Mouse (Mus musculus) lung, embryonic 16.5 days (tissue): Measurements from ENCODE around the gene Dusp15. TPM values are rescaled to one million over a fixed set of nuclear protein-coding genes. Genes with fewer than 3 reads are reported as not detected.

Experiments used
- ATAC-seq: fragments of 200-750 bp; cut with Nextera tagmentation; 2 replicates; pipeline ENCODE4 v1.8.0; 2017; ENCODE audit warnings: low read depth, mild to moderate bottlenecking, moderate library complexity
- H3K27ac ChIP-seq: fragments of 300-500 bp; sonication (generic); 2 replicates; pipeline ENCODE4 v1.5.1; 2014; ENCODE audit warnings: mild to moderate bottlenecking, control low read depth, low read length
- H3K27me3 ChIP-seq: fragments of 300-500 bp; sonication (generic); 2 replicates; pipeline ENCODE4 v1.6.1; 2014; ENCODE audit warnings: low read depth, low read length, mixed read lengths; ENCODE audit not compliant: control insufficient read depth, insufficient read depth
- H3K36me3 ChIP-seq: fragments of 300-500 bp; sonication (generic); 2 replicates; pipeline ENCODE4 v1.6.1; 2014; ENCODE audit warnings: low read length; ENCODE audit not compliant: control insufficient read depth, insufficient read depth
- H3K4me1 ChIP-seq: fragments of 300-500 bp; sonication (generic); replicated peaks from 2 replicates; pipeline ENCODE4 v1.6.1; 2014; ENCODE audit warnings: low read length, mixed read lengths; ENCODE audit not compliant: control insufficient read depth, insufficient read depth
- H3K4me2 ChIP-seq: fragments of 300-500 bp; sonication (generic); 2 replicates; pipeline ENCODE4 v1.6.1; 2014; ENCODE audit warnings: low read depth, low read length, control low read depth
- H3K4me3 ChIP-seq: fragments of 300-500 bp; sonication (generic); 2 replicates; pipeline ENCODE4 v1.5.1; 2014; ENCODE audit warnings: mild to moderate bottlenecking, low read length, control low read depth
- H3K9ac ChIP-seq: fragments of 300-500 bp; sonication (generic); 2 replicates; pipeline ENCODE4 v1.6.1; 2014; ENCODE audit warnings: low read length, control low read depth
- H3K9me3 ChIP-seq: fragments of 300-500 bp; sonication (generic); 2 replicates; pipeline ENCODE4 v1.6.1; 2016; ENCODE audit warnings: low read length; ENCODE audit not compliant: control insufficient read depth
- WGBS: fragments of 180-500 bp; shearing (Covaris S2); extraction: QIAGEN DNeasy Blood & Tissue Kit; methylation state at CpG from one replicate; pipeline ENCODE4 v1.1.7; 2014; 5-methylcytosine and 5-hydroxymethylcytosine counted together
- polyA plus RNA-seq: library from polyadenylated mRNA; unstranded; fragments of >200 nt; fragmentation: Nextera tagmentation; extraction: Ambion mirVana; gene quantifications from 2 replicates; pipeline ENCODE4 v1.2.1, GENCODE M21; 2015

The Dusp15 gene
- polyA plus RNA-seq, result 0.14 TPM in 1 of 2 replicates, not detected in the other

- Histone ChIP-seq H3K27me3 (peaks cover 57% of the 10 kb centered on the region), H3K4me2 (peak within 1 kb of the TSS; percentile 99)
- under 1% methylated on average over 47 of the region's 54 CpGs for WGBS
These were observed at the start of gene Dusp15 for GRCm38 (mm10) chr2:152951065-152951849. Gene Dusp15, minus strand, starts transcription at chr2:152951698.

GRCm38 (mm10) chr2:152997046-152997445, 45.5 kb upstream of the Dusp15 start:
- H3K9ac ChIP-seq, result no peak overlapping the region
- H3K4me3 ChIP-seq, result no peak overlapping the region
- H3K4me2 ChIP-seq, result no peak overlapping the region
- no peaks in the 10 kb centered on the region for H3K27me3 ChIP-seq
- 58% methylated on average over 4 of the region's 4 CpGs for WGBS
- H3K4me1 ChIP-seq, result no peaks in the 10 kb centered on the region
- no peaks in the 10 kb centered on the region for H3K36me3 ChIP-seq
- no peaks in the 10 kb centered on the region for H3K9me3 ChIP-seq
- H3K27ac ChIP-seq, result no peak overlapping the region
- no peak for ATAC-seq

More at GRCm38 (mm10) chr2:152951065-152951849, at the start of gene Dusp15:
- Histone ChIP-seq H3K4me1 (peaks cover 12% of the 10 kb centered on the region), H3K27ac (no peak within 1 kb of the TSS), H3K36me3 (no peaks in the 10 kb centered on the region), H3K9ac (peak within 1 kb of the TSS; percentile 66), H3K4me3 (peak within 1 kb of the TSS; percentile 63), H3K9me3 (no peaks in the 10 kb centered on the region)
- ATAC-seq, result peak; percentile 30; the same call in 1 of the 2 replicates

DNA sequence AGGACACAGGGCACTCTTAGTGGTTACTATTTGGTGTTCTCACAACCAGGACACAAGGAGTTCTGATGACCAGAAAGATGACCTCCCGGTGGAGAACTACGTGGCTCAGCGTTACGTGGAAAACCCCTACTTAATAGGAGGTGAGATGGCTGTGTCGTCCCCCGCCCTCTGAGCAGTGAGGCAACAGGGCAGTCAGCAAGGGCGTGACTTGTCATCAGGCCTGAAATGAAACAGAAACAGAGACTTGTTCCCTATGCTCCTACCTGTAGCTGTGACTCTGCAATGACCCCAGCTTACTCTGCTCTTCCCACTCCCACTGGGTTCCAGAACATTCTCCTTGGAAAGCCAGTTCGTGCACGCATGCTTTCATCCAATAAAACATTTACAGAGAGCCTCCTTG, 40.0 kb upstream of the Dusp15 start:
- Histone ChIP-seq H3K27me3 (no peaks in the 10 kb centered on the region), H3K9ac (no peak overlapping the region), H3K4me2 (no peak overlapping the region), H3K4me3 (no peak overlapping the region), H3K9me3 (no peaks in the 10 kb centered on the region), H3K36me3 (no peaks in the 10 kb centered on the region), H3K4me1 (no peaks in the 10 kb centered on the region), H3K27ac (no peak overlapping the region)
- no peak for ATAC-seq
- WGBS, result 79% methylated on average over 9 of the region's 9 CpGs

GRCm38 (mm10) chr2:152985582-152985981, 34.1 kb upstream of the Dusp15 start:
- WGBS, result 35% methylated on average over 1 of the region's 1 CpGs

GRCm38 (mm10) chr2:152976991-152977390, 25.5 kb upstream of the Dusp15 start:
- ATAC-seq, result no peak

More at GRCm38 (mm10) chr2:152985582-152985981, 34.1 kb upstream of the Dusp15 start:
- H3K27me3 ChIP-seq, result no peaks in the 10 kb centered on the region
- H3K9me3 ChIP-seq, result no peaks in the 10 kb centered on the region
- no peak for ATAC-seq
- H3K27ac ChIP-seq, result no peak overlapping the region
- H3K9ac ChIP-seq, result no peak overlapping the region
- H3K4me1 ChIP-seq, result no peaks in the 10 kb centered on the region
- no peak overlapping the region for H3K4me2 ChIP-seq
- no peaks in the 10 kb centered on the region for H3K36me3 ChIP-seq
- H3K4me3 ChIP-seq, result no peak overlapping the region

DNA sequence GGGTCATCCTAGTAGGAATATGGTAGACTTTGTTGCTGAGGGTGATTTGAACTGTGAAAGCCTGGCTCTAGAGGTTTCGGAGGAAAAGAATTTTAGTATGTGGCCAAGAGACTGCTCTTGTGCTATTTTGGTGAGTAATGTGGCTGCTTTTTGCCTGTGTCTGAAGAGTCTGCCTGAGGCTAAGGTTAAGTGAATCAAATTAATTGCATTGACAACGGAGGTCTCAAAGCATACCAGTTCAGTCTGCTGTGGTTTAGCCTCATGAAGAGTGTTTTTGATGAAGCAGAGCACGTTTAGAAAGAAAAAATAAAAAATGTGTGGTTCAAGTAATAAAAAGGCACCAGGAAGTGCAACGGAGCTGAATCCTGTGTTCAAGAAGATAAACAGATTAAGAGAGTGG, 14.1 kb upstream of the Dusp15 start:
- H3K9ac ChIP-seq, result no peak overlapping the region
- no peak for ATAC-seq
- H3K27me3 ChIP-seq, result no peaks in the 10 kb centered on the region
- WGBS, result 70% methylated on average over 4 of the region's 4 CpGs
- no peaks in the 10 kb centered on the region for H3K4me1 ChIP-seq
- no peak overlapping the region for H3K27ac ChIP-seq
- H3K4me2 ChIP-seq, result no peak overlapping the region
- no peaks in the 10 kb centered on the region for H3K36me3 ChIP-seq
- H3K9me3 ChIP-seq, result no peaks in the 10 kb centered on the region
- H3K4me3 ChIP-seq, result no peak overlapping the region

More at GRCm38 (mm10) chr2:152976991-152977390, 25.5 kb upstream of the Dusp15 start:
- H3K36me3 ChIP-seq, result no peaks in the 10 kb centered on the region
- WGBS, result 63% methylated on average over 3 of the region's 3 CpGs
- no peak overlapping the region for H3K9ac ChIP-seq
- no peak overlapping the region for H3K4me3 ChIP-seq
- H3K4me1 ChIP-seq, result no peaks in the 10 kb centered on the region
- H3K27me3 ChIP-seq, result no peaks in the 10 kb centered on the region
- no peak overlapping the region for H3K4me2 ChIP-seq
- no peaks in the 10 kb centered on the region for H3K9me3 ChIP-seq
- H3K27ac ChIP-seq, result no peak overlapping the region

- no peak within 1 kb of the TSS for H3K27ac ChIP-seq
- no peaks in the 10 kb centered on the region for H3K27me3 ChIP-seq
- H3K4me3 ChIP-seq, result peak within 1 kb of the TSS; percentile 59
- ATAC-seq, result peak; percentile 94
- 3% methylated on average over 34 of the region's 34 CpGs for WGBS
- H3K4me1 ChIP-seq, result no peaks in the 10 kb centered on the region
- H3K36me3 ChIP-seq, result no peaks in the 10 kb centered on the region
- peak within 1 kb of the TSS; percentile 70 for H3K4me2 ChIP-seq
- no peaks in the 10 kb centered on the region for H3K9me3 ChIP-seq
- peak within 1 kb of the TSS; percentile 41 for H3K9ac ChIP-seq
These were observed 10.7 kb upstream of the Dusp15 start, which contains the start of gene Ttll9 for GRCm38 (mm10) chr2:152962091-152962793. Gene Ttll9, plus strand, starts transcription at chr2:152962485.

- WGBS, result 56% methylated on average over 3 of the region's 3 CpGs
These were observed 6.6 kb upstream of the Dusp15 start for GRCm38 (mm10) chr2:152958116-152958515.

More at GRCm38 (mm10) chr2:152958116-152958515, 6.6 kb upstream of the Dusp15 start:
- Histone ChIP-seq H3K36me3 (no peaks in the 10 kb centered on the region), H3K4me1 (no peaks in the 10 kb centered on the region), H3K4me3 (no peak overlapping the region), H3K4me2 (no peak overlapping the region), H3K27me3 (peaks cover 5% of the 10 kb centered on the region), H3K27ac (no peak overlapping the region), H3K9me3 (no peaks in the 10 kb centered on the region), H3K9ac (no peak overlapping the region)
- no peak for ATAC-seq
